Mouse (Mus musculus) cerebellum, adult 2 months (tissue): ENCODE results near the gene C2cd4d. TPM values are rescaled to one million over a fixed set of nuclear protein-coding genes. Genes with fewer than 3 reads are reported as not detected.

ENCODE experiments used
- DNase-seq, 2 experiments: peaks; one replicate each; pipeline ENCODE4 v3.0.0; 2021
- H3K27ac ChIP-seq: fragments of 200-500 bp; 2 replicates; pipeline ENCODE4 v1.5.1; 2012; ENCODE audit warnings: low read length, control low read depth, inconsistent platforms; ENCODE audit not compliant: insufficient read depth
- H3K27me3 ChIP-seq: fragments of 200-500 bp; 2 replicates; pipeline ENCODE4 v1.6.1; 2012; ENCODE audit warnings: inconsistent platforms, mild to moderate bottlenecking, low read length, moderate library complexity; ENCODE audit not compliant: control insufficient read depth, insufficient read depth
- H3K4me1 ChIP-seq: fragments of 200-500 bp; 2 replicates; pipeline ENCODE4 v1.6.1; 2011; ENCODE audit warnings: low read length; ENCODE audit not compliant: control insufficient read depth, insufficient read depth
- H3K4me3 ChIP-seq: fragments of 200-500 bp; replicated peaks from 2 replicates; pipeline ENCODE3; 2011; ENCODE audit warnings: mild to moderate bottlenecking, low read depth, low read length, control low read depth; ENCODE audit not compliant: insufficient read depth
- CTCF ChIP-seq: fragments of 200-500 bp; IDR thresholded peaks from 2 replicates; pipeline ENCODE4 v1.5.1; 2011; ENCODE audit warnings: low read depth, mild to moderate bottlenecking, control low read depth, low read length, moderate library complexity, borderline replicate concordance; ENCODE audit not compliant: insufficient read depth
- POLR2A ChIP-seq: fragments of 200-500 bp; IDR thresholded peaks from 2 replicates; pipeline ENCODE4 v1.6.1; 2011; ENCODE audit warnings: low read length, control low read depth, borderline replicate concordance; ENCODE audit not compliant: insufficient read depth
- WGBS: fragments of 180-500 bp; shearing (Covaris S2); methylation state at CpG from one replicate; pipeline ENCODE4 v1.1.7; 2018; 5-methylcytosine and 5-hydroxymethylcytosine counted together
- polyA plus RNA-seq: library from polyadenylated mRNA; depleted of rRNA; stranded (reverse); fragments of >200 nt; gene quantifications from 2 replicates; pipeline ENCODE4 v1.2.3, GENCODE M21; 2012; rRNA removed

C2cd4d gene
- 3.5 and 3.7 TPM in 2 replicates for polyA plus RNA-seq

GRCm38 (mm10) chr3:94362138-94362537 lies at the start of gene C2cd4d:
Gene C2cd4d, plus strand, starts transcription at chr3:94362438.
- no peak for DNase-seq
- Histone ChIP-seq H3K4me1 (no peaks in the 10 kb centered on the region), H3K4me3 (peak within 1 kb of the TSS; percentile 44), H3K27ac (no peak within 1 kb of the TSS), H3K27me3 (no peaks in the 10 kb centered on the region)
- WGBS = 76% methylated on average over 7 of the region's 7 CpGs
- TF ChIP-seq CTCF (no peak), POLR2A (no peak)

GRCm38 (mm10) chr3:94328681-94329080 lies 33.6 kb upstream of the C2cd4d start:
- TF ChIP-seq POLR2A (no peak), CTCF (peak; percentile 29; the same call in 1 of the 2 replicates)
- 51% methylated on average over 3 of the region's 3 CpGs for WGBS
- Histone ChIP-seq H3K4me1 (no peaks in the 10 kb centered on the region), H3K27ac (no peak overlapping the region), H3K4me3 (no peak overlapping the region), H3K27me3 (no peaks in the 10 kb centered on the region)
- no peak for DNase-seq

DNA sequence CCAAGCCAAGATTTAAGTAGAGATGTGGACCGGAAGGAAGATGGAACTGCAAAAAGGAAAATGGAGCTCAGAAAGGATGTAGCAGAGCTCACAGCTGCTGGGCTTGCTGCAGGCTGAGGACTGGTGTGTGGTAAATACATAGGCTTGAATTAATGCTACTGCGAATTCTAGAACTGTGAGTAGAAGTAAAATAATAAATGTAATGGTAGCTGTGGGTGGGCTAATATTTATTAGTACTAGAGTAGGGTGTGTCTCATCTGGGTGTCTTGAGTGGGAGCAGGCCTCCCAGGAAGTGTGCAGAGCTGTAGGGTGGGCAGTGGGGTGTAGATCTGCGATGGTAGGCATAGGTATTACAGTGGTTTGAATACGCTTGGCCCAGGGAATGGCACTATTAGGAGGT lies 27.8 kb upstream of the C2cd4d start:
- Histone ChIP-seq H3K4me3 (no peak overlapping the region), H3K27me3 (no peaks in the 10 kb centered on the region), H3K27ac (no peak overlapping the region), H3K4me1 (no peaks in the 10 kb centered on the region)
- DNase-seq = no peak
- TF ChIP-seq CTCF = no peak
- TF ChIP-seq POLR2A = no peak
- 92% methylated on average over 4 of the region's 4 CpGs for WGBS

GRCm38 (mm10) chr3:94338522-94338921 lies 23.7 kb upstream of the C2cd4d start:
- no peak overlapping the region for H3K4me3 ChIP-seq
- TF ChIP-seq POLR2A (no peak), CTCF (no peak)
- no peak for DNase-seq
- H3K27ac ChIP-seq = no peak overlapping the region
- WGBS = 87% methylated on average over 3 of the region's 3 CpGs
- no peaks in the 10 kb centered on the region for H3K4me1 ChIP-seq
- H3K27me3 ChIP-seq = no peaks in the 10 kb centered on the region

- no peak for DNase-seq
- TF ChIP-seq CTCF (no peak), POLR2A (no peak)
- Histone ChIP-seq H3K27ac (no peak within 1 kb of the TSS), H3K4me3 (no peak within 1 kb of the TSS), H3K4me1 (no peaks in the 10 kb centered on the region), H3K27me3 (no peaks in the 10 kb centered on the region)
- WGBS = 12% methylated on average over 3 of the region's 3 CpGs
These were observed 20.2 kb upstream of the C2cd4d start, which contains the start of gene Them5 for GRCm38 (mm10) chr3:94341959-94342422. Gene Them5, plus strand, starts transcription at chr3:94342099.

DNA sequence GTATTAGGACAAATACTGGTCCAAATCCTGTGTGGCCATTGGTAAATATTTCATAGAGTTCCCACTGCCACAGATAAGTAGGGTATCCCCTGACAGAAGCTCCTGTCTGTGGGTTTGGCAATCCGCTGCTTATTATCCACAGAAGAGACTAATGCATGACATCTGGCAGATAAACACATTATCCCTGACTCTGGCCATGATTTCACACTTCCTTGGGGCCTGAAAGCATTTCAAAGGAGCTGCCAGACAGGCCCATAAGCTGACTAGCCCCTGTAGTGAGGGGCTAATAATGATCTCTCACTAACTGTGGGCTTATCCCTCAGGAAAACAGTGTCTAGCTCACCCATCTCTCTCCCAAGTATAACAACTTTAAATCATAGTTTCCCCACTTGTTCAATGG lies 19.7 kb upstream of the C2cd4d start:
- Histone ChIP-seq H3K27me3 (no peaks in the 10 kb centered on the region), H3K4me3 (no peak overlapping the region), H3K4me1 (no peaks in the 10 kb centered on the region), H3K27ac (no peak overlapping the region)
- 39% methylated on average over 1 of the region's 1 CpGs for WGBS
- no peak for DNase-seq
- TF ChIP-seq POLR2A (no peak), CTCF (no peak)

GRCm38 (mm10) chr3:94344182-94344581 lies 18.1 kb upstream of the C2cd4d start:
- WGBS = 97% methylated on average over 2 of the region's 2 CpGs
- no peaks in the 10 kb centered on the region for H3K4me1 ChIP-seq
- TF ChIP-seq POLR2A (no peak), CTCF (no peak)
- H3K27me3 ChIP-seq = no peaks in the 10 kb centered on the region
- H3K27ac ChIP-seq = no peak overlapping the region
- no peak overlapping the region for H3K4me3 ChIP-seq
- DNase-seq = no peak

DNA sequence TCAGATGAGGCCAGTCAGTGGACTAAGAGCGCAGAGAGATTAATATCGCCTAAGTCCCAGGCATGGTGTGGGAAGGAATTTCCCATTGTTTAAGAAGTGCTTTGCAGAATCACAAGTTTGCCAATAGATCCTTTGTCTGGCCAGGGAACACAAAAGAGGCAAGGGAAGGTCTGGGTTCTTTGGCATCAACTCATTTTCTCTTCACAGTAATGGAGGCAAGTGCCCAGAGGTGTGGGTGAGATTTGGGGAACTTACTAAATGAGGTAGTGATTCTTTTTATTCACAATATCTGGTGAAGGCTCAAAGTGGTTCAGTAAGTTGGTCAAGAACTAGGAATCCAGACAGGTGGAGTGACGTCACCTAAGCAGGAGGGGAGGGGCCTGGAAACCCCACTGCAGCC lies 17.3 kb upstream of the C2cd4d start:
- no peak for TF ChIP-seq POLR2A
- TF ChIP-seq CTCF = no peak
- no peak for DNase-seq
- no peaks in the 10 kb centered on the region for H3K4me1 ChIP-seq
- 86% methylated on average over 3 of the region's 3 CpGs for WGBS
- H3K27me3 ChIP-seq = no peaks in the 10 kb centered on the region
- H3K27ac ChIP-seq = no peak overlapping the region
- H3K4me3 ChIP-seq = no peak overlapping the region

GRCm38 (mm10) chr3:94348146-94348545 lies 14.1 kb upstream of the C2cd4d start:
- 79% methylated on average over 2 of the region's 2 CpGs for WGBS
- TF ChIP-seq POLR2A (no peak), CTCF (no peak)
- no peak for DNase-seq
- Histone ChIP-seq H3K27ac (no peak overlapping the region), H3K4me1 (no peaks in the 10 kb centered on the region), H3K4me3 (no peak overlapping the region), H3K27me3 (no peaks in the 10 kb centered on the region)
